Mouse (Mus musculus) heart, adult 2 months (tissue): ENCODE measurements around the gene Vars.

Experiments
- CTCF ChIP-seq: fragments of 200-600 bp; IDR thresholded peaks from 2 replicates; pipeline ENCODE4 v1.8.1; 2022; ENCODE audit warnings: antibody characterized with exemption, mild to moderate bottlenecking, moderate library complexity
- EP300 ChIP-seq: fragments of 200-500 bp; IDR thresholded peaks from 2 replicates; pipeline ENCODE4 v1.6.1; 2011; ENCODE audit warnings: low read depth, low read length, control low read depth; ENCODE audit not compliant: insufficient read depth

GRCm38 (mm10) chr17:34953258-34953657 lies 47.5 kb upstream of the Vars start:
- TF ChIP-seq CTCF (no peak), EP300 (no peak)
